Comparison of ENCODE assay signal across 10 mouse cellular contexts in genomic region chr1:133187948-133188680, GRCm38 (mm10). TPM values are rescaled to one million over a fixed set of nuclear protein-coding genes. Genes with fewer than 3 reads are reported as not detected.
DNase-seq lines count a peak whose midpoint lies in the region; ATAC-seq and TF ChIP-seq lines count a peak whose summit lies in the region.
"Had no signal": no experiment of that assay in that cellular context is flagged by ENCODE, and none has a peak within 500 bp of the region (broad histone marks: within the 10 kb centered on the region; RNA-seq: fewer than 3 reads in every experiment).

No protein-coding gene starts in this region.

- H3K4me1 ChIP-seq in embryonic fibroblast, embryonic 13.5 days (ENCODE audit: control insufficient read depth, insufficient read depth, low read length), result peaks cover 12% of the 10 kb centered on the region
- H3K4me1 ChIP-seq in limb, embryonic 12.5 days (replicated peaks), result peaks cover 17% of the 10 kb centered on the region

- H3K9ac ChIP-seq in limb, embryonic 12.5 days (replicated peaks), result no peak overlapping the region
- H3K9ac ChIP-seq: limb, embryonic 15.5 days had no signal

- H3K27me3 ChIP-seq in limb, embryonic 12.5 days, result peaks cover 6% of the 10 kb centered on the region

- 13% methylated on average over 4 of the region's 4 CpGs for WGBS in limb, embryonic 12.5 days

- peak; percentile 84 to 92 for DNase-seq in cerebellum, postnatal 14 days
- DNase-seq in cerebellum, adult 9-11 months, result no peak
- peak; percentile 44 for DNase-seq in 3T3-L1 (ENCODE audit: low read depth, low spot score)
- no peak for DNase-seq in Muller cell, postnatal 12 days (ENCODE audit: inconsistent ontology term)
- DNase-seq in lung, postnatal 10 days, result no peak
- no peak for DNase-seq in left cerebral cortex, adult 11 months (ENCODE audit: low spot score)
- DNase-seq: gastrocnemius, postnatal 25 days had no signal

- no peaks in the 10 kb centered on the region for H3K36me3 ChIP-seq in limb, embryonic 12.5 days
- H3K36me3 ChIP-seq: limb, embryonic 15.5 days had no signal

- H3K27ac ChIP-seq in embryonic fibroblast, embryonic 13.5 days (ENCODE audit: insufficient read depth, low read length), result peak overlapping the region; percentile 76
- H3K27ac ChIP-seq in limb, embryonic 12.5 days, result peak overlapping the region; percentile 17; the same call in 1 of the 2 replicates
- H3K27ac ChIP-seq: limb, embryonic 15.5 days had no signal

- TF ChIP-seq POLR2A in embryonic fibroblast, embryonic 13.5 days (IDR thresholded peaks at IDR 0.05; ENCODE audit: low read depth, low read length), result no peak

- H3K9me3 ChIP-seq in limb, embryonic 12.5 days, result no peaks in the 10 kb centered on the region
- H3K9me3 ChIP-seq: limb, embryonic 15.5 days had no signal

- 0 out of 2 replicates have a peak, but pooled peaks have one; percentile 48 for ATAC-seq in limb, embryonic 12.5 days (ENCODE audit: insufficient number of reproducible peaks, insufficient read depth, low FRiP score, low TSS enrichment, low read depth)

- no peak overlapping the region; the same call in 1 of the 2 replicates for H3K4me2 ChIP-seq in limb, embryonic 12.5 days
- H3K4me2 ChIP-seq: limb, embryonic 15.5 days had no signal

- no peak for TF ChIP-seq CTCF in embryonic fibroblast, embryonic 13.5 days (IDR thresholded peaks at IDR 0.05; ENCODE audit: borderline replicate concordance, insufficient read depth, low read length)

- no peak overlapping the region for H3K4me3 ChIP-seq in embryonic fibroblast, embryonic 13.5 days (ENCODE audit: insufficient read depth, low read length)
- H3K4me3 ChIP-seq in limb, embryonic 12.5 days (replicated peaks), result no peak overlapping the region
- H3K4me3 ChIP-seq: limb, embryonic 15.5 days had no signal

RNA-seq across cellular contexts. Expression of gene Plekha6, which starts 24.1 kb away (rescaled TPM):
- polyA plus RNA-seq in embryonic fibroblast, embryonic 13.5 days (2011; ENCODE audit: insufficient read length, low read depth, missing spikeins), result 2.6 and 3.6 TPM in 2 replicates
- 1.6 and 2.5 TPM in 2 replicates for polyA plus RNA-seq in limb, embryonic 12.5 days (2016; fragmentation: Nextera tagmentation; extraction: Ambion mirVana)

RNA-seq across cellular contexts. Expression of gene Ppp1r15b, which starts 57.2 kb away (rescaled TPM):
- 55.8 and 63.3 TPM in 2 replicates for polyA plus RNA-seq in embryonic fibroblast, embryonic 13.5 days (2011; ENCODE audit: insufficient read length, low read depth, missing spikeins)
- polyA plus RNA-seq in limb, embryonic 12.5 days (2016; fragmentation: Nextera tagmentation; extraction: Ambion mirVana), result 41.9 and 46.9 TPM in 2 replicates

Comparison
In these comparisons a context has a peak if more than half of its experiments do, and no peak if none do; other contexts are left out.
1. DNase-seq: peak in cerebellum, postnatal 14 days (2 of 2) and 3T3-L1 (single experiment); none in cerebellum, adult 9-11 months (single experiment), Muller cell, postnatal 12 days (single experiment), lung, postnatal 10 days (single experiment) and left cerebral cortex, adult 11 months (single experiment).